Mouse (Mus musculus) left cerebral cortex, postnatal 10 days (tissue): ENCODE data around the gene Zfp42. TPM values are rescaled to one million over a fixed set of nuclear protein-coding genes. Genes with fewer than 3 reads are reported as not detected.
A peak's percentile ranks its signal among the peaks of the same experiment; 100 is the strongest.

ENCODE experiments used
- DNase-seq, 2 experiments: peaks; one replicate each; pipeline ENCODE4 v3.0.0; 2021 to 2022; ENCODE audit warnings: low spot score in 2 of 2, mixed read lengths in 1 of 2; ENCODE audit errors: extremely low spot score in 1 of 2
- intact Hi-C: fragments of 180-260 bp; cut with DNase I; formaldehyde crosslinking; loops from one replicate; pipeline ENCODE4 v1.15.1; 2025
- total RNA-seq, 2 experiments: library from RNA; stranded (reverse); gene quantifications; 2 replicates each; pipeline ENCODE4 v1.2.3; 2021

The Zfp42 gene
- total RNA-seq, 2 experiments from 2014 or later, result not detected

GRCm38 (mm10) chr8:43260961-43261360 lies 45.8 kb downstream of the Zfp42 start:
- DNase-seq, result no peak
- intact Hi-C loops, result no loop called here

- DNase-seq, result no peak
- intact Hi-C loops, result no loop called here
These were observed 48.9 kb downstream of the Zfp42 start for GRCm38 (mm10) chr8:43257886-43258285.

GRCm38 (mm10) chr8:43255695-43256094 lies 51.1 kb downstream of the Zfp42 start:
- intact Hi-C loops, result no loop called here
- DNase-seq, result peak in 1 of 2 experiments; percentile 2

GRCm38 (mm10) chr8:43251653-43252052 lies 55.1 kb downstream of the Zfp42 start:
- intact Hi-C loops, result no loop called here
- no peak for DNase-seq

GRCm38 (mm10) chr8:43248707-43249106 lies 58.1 kb downstream of the Zfp42 start:
- intact Hi-C loops, result no loop called here
- DNase-seq, result no peak

Other genes starting within 250 kb of the Zfp42 start
- not detected for gene Triml1, start 165.5 kb downstream of the Zfp42 start, total RNA-seq
- under 1 TPM; 0.22 to 0.30 TPM for gene Triml2, start 126.4 kb downstream of the Zfp42 start, total RNA-seq
- not detected for gene Adam26b, start 221.1 kb upstream of the Zfp42 start, total RNA-seq